Mouse (Mus musculus): ENCODE data around the gene Lgals7. TPM values are rescaled to one million over a fixed set of nuclear protein-coding genes. Genes with fewer than 3 reads are reported as not detected.

The Lgals7 gene
- total and polyA plus RNA-seq, 2 experiments from 2014 or later = 3.8 to 12.5 TPM

GRCm38 (mm10) chr7:28859953-28860352 is 3.7 kb upstream of the Lgals7 start:
- no peak for TF ChIP-seq CTCF (IDR thresholded peaks at IDR 0.05)
- Histone ChIP-seq H3K4me3 (ENCODE audit: low read depth, low read length) (no peak overlapping the region), H3K4me1 (ENCODE audit: insufficient read depth, low read length) (no peaks in the 10 kb centered on the region), H3K4me2 (ENCODE audit: low read depth, low read length, poor library complexity, severe bottlenecking) (no peak overlapping the region), H3K9ac (replicated peaks; ENCODE audit: low read length, poor library complexity, severe bottlenecking) (no peak overlapping the region), H3K9me3 (ENCODE audit: low read length) (no peaks in the 10 kb centered on the region), H3K36me3 (ENCODE audit: insufficient read depth, low read length) (no peaks in the 10 kb centered on the region), H3K27ac (ENCODE audit: low read depth, low read length) (no peak overlapping the region), H3K27me3 (ENCODE audit: insufficient read depth, low read length) (no peaks in the 10 kb centered on the region)
- no peak for ATAC-seq (ENCODE audit: low FRiP score)
- WGBS = 96% methylated on average over 2 of the region's 2 CpGs
- DNase-seq (ENCODE audit: low spot score) = no peak

GRCm38 (mm10) chr7:28860898-28861297 is 2.8 kb upstream of the Lgals7 start:
- Histone ChIP-seq H3K4me3 (ENCODE audit: low read depth, low read length) (no peak overlapping the region), H3K4me1 (ENCODE audit: insufficient read depth, low read length) (no peaks in the 10 kb centered on the region)
- WGBS = 92% methylated on average over 6 of the region's 6 CpGs

GRCm38 (mm10) chr7:28862817-28863499 is 695 bp upstream of the Lgals7 start:
- Histone ChIP-seq H3K27ac (ENCODE audit: low read depth, low read length) (no peak overlapping the region), H3K4me1 (ENCODE audit: insufficient read depth, low read length) (no peaks in the 10 kb centered on the region), H3K4me3 (ENCODE audit: low read depth, low read length) (no peak overlapping the region), H3K36me3 (ENCODE audit: insufficient read depth, low read length) (no peaks in the 10 kb centered on the region), H3K9me3 (ENCODE audit: low read length) (no peaks in the 10 kb centered on the region), H3K27me3 (ENCODE audit: insufficient read depth, low read length) (no peaks in the 10 kb centered on the region), H3K9ac (replicated peaks; ENCODE audit: low read length, poor library complexity, severe bottlenecking) (no peak overlapping the region), H3K4me2 (ENCODE audit: low read depth, low read length, poor library complexity, severe bottlenecking) (no peak overlapping the region)
- DNase-seq (ENCODE audit: low spot score) (no peak), ATAC-seq (ENCODE audit: low FRiP score) (no peak)
- WGBS = 90% methylated on average over 15 of the region's 15 CpGs
- TF ChIP-seq CTCF (IDR thresholded peaks at IDR 0.05) = no peak

More at GRCm38 (mm10) chr7:28860898-28861297, 2.8 kb upstream of the Lgals7 start:
- Histone ChIP-seq H3K36me3 (ENCODE audit: insufficient read depth, low read length) (no peaks in the 10 kb centered on the region), H3K4me2 (ENCODE audit: low read depth, low read length, poor library complexity, severe bottlenecking) (no peak overlapping the region), H3K27ac (ENCODE audit: low read depth, low read length) (no peak overlapping the region), H3K9me3 (ENCODE audit: low read length) (no peaks in the 10 kb centered on the region), H3K9ac (replicated peaks; ENCODE audit: low read length, poor library complexity, severe bottlenecking) (no peak overlapping the region), H3K27me3 (ENCODE audit: insufficient read depth, low read length) (no peaks in the 10 kb centered on the region)
- no peak for ATAC-seq (ENCODE audit: low FRiP score)
- no peak for DNase-seq (ENCODE audit: low spot score)
- peak; percentile 27 for TF ChIP-seq CTCF (IDR thresholded peaks at IDR 0.05)

GRCm38 (mm10) chr7:28864288-28864750 is 666 bp downstream of the Lgals7 start:
- no peaks in the 10 kb centered on the region for H3K27me3 ChIP-seq (ENCODE audit: insufficient read depth, low read length)
- no peak overlapping the region for H3K4me2 ChIP-seq (ENCODE audit: low read depth, low read length, poor library complexity, severe bottlenecking)
- H3K9ac ChIP-seq (replicated peaks; ENCODE audit: low read length, poor library complexity, severe bottlenecking) = no peak overlapping the region
- no peak for TF ChIP-seq CTCF (IDR thresholded peaks at IDR 0.05)
- no peaks in the 10 kb centered on the region for H3K9me3 ChIP-seq (ENCODE audit: low read length)
- ATAC-seq (ENCODE audit: low FRiP score) = no peak
- H3K4me1 ChIP-seq (ENCODE audit: insufficient read depth, low read length) = no peaks in the 10 kb centered on the region
- DNase-seq (ENCODE audit: low spot score) = no peak
- H3K4me3 ChIP-seq (ENCODE audit: low read depth, low read length) = no peak overlapping the region
- WGBS = 35% methylated on average over 9 of the region's 9 CpGs
- no peak overlapping the region for H3K27ac ChIP-seq (ENCODE audit: low read depth, low read length)
- H3K36me3 ChIP-seq (ENCODE audit: insufficient read depth, low read length) = no peaks in the 10 kb centered on the region

- peak overlapping the region; percentile 46 for H3K4me2 ChIP-seq (ENCODE audit: low read depth, low read length, poor library complexity, severe bottlenecking)
- ATAC-seq (ENCODE audit: low FRiP score) = peak; percentile 65; the same call in 1 of the 2 replicates
- 51% methylated on average over 33 of the region's 33 CpGs for WGBS
- H3K4me3 ChIP-seq (ENCODE audit: low read depth, low read length) = peak overlapping the region; percentile 22
- H3K9ac ChIP-seq (replicated peaks; ENCODE audit: low read length, poor library complexity, severe bottlenecking) = no peak overlapping the region
- H3K27ac ChIP-seq (ENCODE audit: low read depth, low read length) = no peak overlapping the region
- DNase-seq (ENCODE audit: low spot score) = peak; percentile 37
- H3K36me3 ChIP-seq (ENCODE audit: insufficient read depth, low read length) = no peaks in the 10 kb centered on the region
- H3K9me3 ChIP-seq (ENCODE audit: low read length) = no peaks in the 10 kb centered on the region
- no peaks in the 10 kb centered on the region for H3K27me3 ChIP-seq (ENCODE audit: insufficient read depth, low read length)
- no peaks in the 10 kb centered on the region for H3K4me1 ChIP-seq (ENCODE audit: insufficient read depth, low read length)
- TF ChIP-seq CTCF (IDR thresholded peaks at IDR 0.05) = peak; percentile 46
These were observed 2.0 kb downstream of the Lgals7 start for GRCm38 (mm10) chr7:28865481-28866300.

Data from midbrain, postnatal 0 days (tissue).